Mouse (Mus musculus) cortical plate, adult 2 months (tissue): Measurements from ENCODE around the gene Vmac.

Experiments
- CTCF ChIP-seq: fragments of 200-500 bp; IDR thresholded peaks from 2 replicates; pipeline ENCODE4 v1.5.1; 2011; ENCODE audit warnings: mild to moderate bottlenecking, control low read depth, low read length; ENCODE audit not compliant: insufficient read depth; ENCODE audit errors: extremely low read depth
- POLR2A ChIP-seq: fragments of 200-500 bp; IDR thresholded peaks from 2 replicates; pipeline ENCODE4 v1.6.1; 2011; ENCODE audit warnings: mild to moderate bottlenecking, low read length, control low read depth; ENCODE audit not compliant: insufficient read depth; ENCODE audit errors: extremely low read depth

DNA sequence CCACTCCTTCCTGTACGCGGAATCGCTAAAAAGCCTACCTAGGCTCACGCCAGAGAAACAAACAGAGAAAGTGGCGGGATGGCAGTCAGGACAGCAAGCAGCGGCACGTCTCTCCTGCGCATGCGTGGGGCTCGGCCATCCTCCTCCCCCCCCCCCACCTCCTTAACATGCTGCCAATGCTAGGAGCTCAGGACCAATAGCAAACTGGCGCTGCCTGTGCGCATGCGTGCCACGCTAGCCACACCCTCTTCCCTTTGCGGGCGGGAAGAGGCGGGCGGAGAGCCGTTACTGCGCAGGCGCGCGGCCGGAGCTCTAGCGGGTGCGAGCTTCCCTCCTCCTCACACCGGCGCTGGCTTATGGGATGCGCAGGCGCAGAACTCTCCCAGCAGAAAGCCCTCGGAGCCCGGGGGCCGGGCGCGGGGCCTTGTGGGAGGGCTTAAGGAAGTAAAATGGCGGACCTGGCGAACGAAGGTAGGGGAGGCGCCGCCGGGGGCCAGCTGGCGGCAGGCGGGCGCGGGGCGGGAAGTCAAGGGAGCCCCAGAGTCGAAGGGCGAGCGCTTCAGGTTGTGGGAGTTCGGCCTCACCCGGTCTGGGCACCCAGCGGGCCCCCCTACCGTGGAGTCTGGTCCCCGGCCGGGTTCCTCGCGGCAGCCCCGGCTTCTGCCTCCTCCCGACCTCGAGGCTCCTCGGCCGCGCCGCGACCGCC, 44.7 kb downstream of the Vmac start, which contains the start of gene Ranbp3:
- TF ChIP-seq CTCF (no peak), POLR2A (peak; percentile 94)
